Mouse (Mus musculus): ENCODE data around the gene Adgrl1.

The Adgrl1 gene

DNA sequence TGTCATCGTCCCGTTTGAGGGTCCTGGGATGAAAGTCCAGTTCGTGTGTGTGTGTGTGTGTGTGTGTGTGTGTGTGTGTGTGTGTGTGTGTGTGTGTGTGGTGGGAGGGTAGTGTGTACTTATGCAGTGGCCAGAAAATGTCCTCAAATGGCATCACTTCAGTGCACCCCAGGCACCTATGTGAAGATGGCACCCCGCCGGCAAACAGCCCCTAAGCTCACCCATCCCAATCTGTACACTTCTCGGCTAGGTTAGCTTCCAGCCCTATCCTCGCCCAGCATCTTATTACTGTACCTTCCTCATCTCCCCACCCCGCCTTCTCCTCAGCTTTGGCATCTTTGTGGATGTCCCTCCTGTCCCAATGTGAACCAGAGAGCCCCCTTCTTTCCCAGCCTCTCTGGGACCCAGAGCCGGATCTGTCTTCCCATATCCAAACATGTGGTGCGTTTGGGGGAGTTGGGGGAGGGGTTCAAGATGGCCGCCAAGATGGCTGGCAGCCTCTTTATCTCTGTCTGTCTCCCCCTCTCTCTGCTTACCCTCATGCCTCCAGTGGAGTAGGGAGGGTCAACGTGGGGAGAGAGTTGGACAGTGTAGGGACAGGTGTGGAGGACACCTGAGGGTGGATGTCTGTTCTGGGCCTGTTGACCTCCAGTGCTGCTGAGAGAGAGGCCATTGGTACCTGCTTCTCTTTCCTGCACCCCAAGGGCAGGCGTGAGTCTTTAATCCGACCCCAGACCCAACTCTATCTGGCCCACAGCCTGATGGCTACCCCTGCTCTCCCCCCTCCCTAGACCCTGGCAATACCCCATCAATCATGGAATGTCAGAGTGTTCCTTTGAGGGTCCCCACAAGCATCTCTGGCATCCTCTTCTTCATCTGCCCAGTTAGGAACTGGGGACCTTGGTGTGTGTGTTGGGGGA lies 1.9 kb downstream of the Adgrl1 start:
- DNase-seq (ENCODE audit: low spot score) = no peak

DNA sequence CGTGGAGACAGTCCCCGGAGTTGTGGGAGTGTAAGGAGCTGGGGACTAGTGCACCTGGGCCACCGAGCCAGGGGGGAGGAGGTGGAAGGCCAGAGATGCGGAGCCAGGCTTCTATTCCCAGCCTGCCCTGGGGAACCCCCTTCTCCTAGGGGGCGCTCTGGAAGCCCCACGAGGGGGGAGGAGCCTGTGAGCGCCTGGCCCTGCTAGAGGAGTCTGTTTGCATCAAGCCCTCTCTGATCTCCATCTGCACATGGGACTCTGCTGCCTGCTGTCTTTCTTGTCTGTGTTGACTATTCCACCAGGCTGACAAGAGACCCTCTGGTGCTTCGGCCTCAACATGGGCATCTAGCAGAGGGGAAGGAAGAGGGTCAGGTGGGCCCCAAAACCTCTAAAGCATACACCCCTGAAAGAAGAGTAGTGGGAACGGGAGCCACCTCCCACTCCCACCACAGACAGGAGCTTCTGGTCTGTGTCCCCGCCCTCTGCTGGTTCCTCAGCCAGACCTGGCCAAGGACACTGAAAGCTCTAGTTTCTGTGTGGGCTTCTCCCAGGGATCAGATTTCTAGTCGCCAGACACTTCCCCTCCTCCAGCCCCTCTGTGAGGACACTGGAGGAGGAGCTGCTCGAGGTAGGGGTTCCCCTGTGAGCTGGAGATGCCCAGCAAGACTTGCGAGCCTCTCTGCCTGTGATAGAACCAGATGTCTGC lies 3.2 kb downstream of the Adgrl1 start:
- DNase-seq (ENCODE audit: low spot score) = no peak

DNA sequence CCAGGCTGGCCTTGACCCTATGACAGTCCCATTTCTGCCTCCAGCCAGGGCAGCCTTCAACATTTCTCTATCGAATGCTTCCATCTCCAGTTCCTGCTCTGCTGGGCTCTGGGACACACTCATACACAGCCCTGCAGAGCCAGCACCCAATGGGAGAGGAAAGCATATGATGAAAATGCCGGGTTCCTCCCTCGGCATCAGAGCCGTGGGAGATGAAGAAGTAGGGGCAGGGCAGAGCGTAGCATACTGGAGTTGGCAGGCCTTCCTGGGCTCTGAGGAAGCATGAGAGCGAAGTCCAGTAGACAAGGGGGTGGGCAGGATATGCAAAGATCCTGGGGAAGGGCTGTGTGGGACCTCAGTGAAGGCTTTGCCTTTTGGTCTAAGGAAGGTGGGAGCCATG lies 8.7 kb downstream of the Adgrl1 start:
- DNase-seq (ENCODE audit: low spot score) = no peak

DNA sequence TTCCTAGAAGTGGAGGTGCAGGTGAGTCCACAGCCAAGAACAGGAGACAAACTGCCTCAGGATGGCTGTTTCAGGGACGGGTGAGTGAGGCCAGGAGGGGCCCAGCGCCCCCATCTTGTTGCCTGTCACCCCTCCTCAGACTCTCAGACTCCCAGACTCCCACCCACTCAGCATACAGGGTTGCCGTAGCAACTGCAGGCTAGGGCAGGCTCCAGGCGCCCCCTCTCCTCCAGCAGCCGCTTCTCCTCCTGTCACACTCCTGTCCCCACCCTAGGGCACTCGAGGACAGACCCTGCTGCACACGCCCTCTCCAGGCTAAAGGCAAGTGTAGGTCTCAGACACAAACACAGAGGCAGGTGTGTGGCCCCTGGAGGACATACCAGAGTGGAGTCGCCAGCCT lies 9.4 kb downstream of the Adgrl1 start:
- DNase-seq (ENCODE audit: low spot score) = no peak

DNA sequence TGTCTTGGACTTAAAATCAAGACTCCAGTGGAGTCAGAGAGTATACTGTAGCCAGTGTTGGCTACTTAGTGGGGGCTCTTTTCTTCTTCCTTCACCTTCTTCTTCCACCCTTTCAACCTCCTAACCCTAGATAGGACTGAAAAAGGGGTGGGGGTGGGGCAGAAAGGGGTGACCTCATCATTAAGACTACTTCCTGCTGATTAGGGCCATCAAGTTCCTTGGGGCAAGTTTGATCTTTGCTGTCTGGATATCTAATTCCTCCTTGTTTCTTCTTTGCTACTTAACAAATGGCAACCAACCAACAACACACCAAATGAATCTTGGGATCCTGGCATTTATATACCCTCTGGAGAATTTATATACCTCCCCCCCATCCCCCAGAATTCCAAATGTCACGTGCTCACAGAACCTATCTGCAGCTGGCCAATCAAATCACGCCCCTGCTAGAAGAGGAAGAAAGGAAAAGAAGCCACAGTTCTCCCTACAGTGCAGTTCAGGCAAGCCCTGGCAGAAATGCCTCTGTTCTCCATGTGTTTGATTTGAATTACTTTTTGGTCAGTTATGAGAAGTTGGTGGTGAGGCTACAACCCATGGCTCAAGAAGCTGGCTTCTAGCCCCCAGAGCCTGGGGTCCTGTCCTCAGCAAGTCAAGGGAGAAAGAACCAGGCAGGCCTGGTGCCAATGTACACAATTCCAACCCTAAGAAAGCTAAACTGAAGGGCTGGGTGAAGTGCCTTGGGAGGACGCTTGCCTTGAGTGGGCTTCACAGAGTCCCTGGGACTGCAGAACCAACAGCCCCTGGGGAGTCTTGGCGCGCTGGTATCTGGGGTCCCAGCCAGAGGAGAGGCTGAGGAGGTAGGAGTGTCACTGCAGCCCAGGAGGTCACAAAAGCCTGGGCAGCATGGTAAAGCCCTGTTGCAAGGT lies 12.2 kb downstream of the Adgrl1 start:
- no peak for DNase-seq (ENCODE audit: low spot score)

DNA sequence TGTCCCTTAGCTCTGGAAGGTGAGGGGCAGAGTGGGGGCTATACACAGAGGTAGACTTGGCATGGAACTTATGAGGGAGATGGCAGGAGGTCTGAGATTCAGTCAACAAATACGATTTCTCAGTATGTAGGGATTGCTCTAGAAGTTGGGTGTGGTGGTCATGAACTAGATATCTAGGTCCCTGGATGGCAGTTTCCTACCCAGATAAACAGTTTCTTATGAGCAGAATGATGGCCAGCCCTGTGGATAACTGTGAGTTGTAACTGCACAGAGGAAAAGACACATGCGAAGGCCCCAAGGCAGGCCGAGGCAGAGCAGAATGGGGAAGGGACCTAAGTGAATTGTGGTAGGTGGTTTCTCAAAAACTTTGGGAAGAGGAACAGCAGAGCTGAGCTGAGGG lies 14.3 kb downstream of the Adgrl1 start:
- DNase-seq (ENCODE audit: low spot score) = no peak

DNA sequence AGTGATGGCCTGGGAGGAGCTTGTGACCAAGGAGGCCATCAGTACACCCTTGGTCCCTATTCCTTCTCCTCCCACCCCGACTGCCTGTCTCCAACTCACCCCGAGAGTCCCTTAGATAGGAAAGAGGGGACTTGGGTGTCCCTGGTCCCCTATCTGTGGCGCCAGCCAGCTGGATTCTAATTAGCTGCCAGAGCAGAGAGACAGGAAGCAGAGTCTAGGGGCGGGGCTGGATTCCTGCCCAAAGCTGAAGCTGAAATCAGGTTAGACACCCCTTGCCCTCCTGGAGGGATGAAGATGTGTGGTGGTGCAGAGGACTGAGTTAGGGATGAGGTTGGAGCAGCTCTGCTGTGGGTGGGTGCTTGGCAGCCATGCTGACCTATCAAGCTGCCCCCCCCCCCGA lies 15.0 kb downstream of the Adgrl1 start:
- DNase-seq (ENCODE audit: low spot score) = no peak

DNA sequence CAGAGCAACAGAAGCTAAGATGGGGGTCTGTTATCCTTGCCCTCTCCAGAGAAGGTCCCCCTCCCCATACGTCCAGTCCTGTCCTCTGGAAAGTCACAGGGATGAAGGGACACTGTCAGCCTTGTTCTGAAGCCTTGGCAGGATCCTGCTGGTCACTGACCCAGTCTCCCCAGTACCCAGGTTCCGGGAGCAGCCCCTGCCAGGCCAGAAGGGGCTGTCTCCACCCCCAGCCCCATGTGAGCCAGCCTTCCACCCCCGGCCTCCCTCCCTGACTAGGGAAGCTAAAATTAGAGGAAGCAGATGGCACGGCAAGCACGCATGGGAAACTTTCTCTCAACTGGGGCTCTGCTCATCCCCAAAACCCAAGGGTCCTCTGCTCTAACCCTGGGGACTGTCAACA lies 16.1 kb downstream of the Adgrl1 start:
- DNase-seq (ENCODE audit: low spot score) = no peak

DNA sequence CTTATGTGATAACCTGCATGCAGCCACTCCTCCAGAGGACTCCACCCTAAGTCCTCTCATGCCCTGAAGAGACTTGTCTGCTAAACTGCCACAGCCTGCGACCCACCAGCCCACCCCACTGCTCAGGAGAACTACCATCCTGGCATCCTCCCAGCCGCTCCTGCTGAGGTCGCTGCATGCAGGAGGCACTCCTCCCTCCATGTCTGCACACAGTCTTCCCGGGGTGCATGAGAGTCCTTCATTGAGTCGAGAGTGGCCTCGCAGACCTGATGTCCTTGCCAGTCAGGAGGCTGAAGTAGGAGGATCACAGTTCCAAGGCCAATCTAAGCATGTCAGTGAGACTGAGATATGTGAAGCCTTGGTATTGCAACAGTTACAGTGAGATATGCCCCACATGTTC lies 17.7 kb downstream of the Adgrl1 start:
- DNase-seq (ENCODE audit: low spot score) = no peak

DNA sequence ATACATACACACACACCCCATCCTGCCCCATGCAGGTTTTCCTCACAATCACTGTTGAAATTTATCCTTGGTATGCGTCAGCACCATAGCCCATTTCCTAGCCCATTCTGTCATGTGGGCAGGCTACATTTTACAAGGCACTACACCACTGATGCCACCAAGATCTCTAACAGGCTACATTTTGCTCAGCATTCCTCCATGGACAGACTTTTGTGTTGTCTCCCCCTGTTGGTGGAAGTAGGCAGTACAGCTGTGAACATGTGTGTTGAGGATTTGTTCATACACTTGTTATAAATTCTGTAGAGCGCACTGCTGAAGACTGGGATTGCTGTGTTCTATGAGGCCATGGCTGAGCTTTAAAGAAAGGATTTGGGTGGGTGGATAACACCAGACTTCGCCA lies 21.7 kb downstream of the Adgrl1 start:
- DNase-seq (ENCODE audit: low spot score) = peak; percentile 92

DNA sequence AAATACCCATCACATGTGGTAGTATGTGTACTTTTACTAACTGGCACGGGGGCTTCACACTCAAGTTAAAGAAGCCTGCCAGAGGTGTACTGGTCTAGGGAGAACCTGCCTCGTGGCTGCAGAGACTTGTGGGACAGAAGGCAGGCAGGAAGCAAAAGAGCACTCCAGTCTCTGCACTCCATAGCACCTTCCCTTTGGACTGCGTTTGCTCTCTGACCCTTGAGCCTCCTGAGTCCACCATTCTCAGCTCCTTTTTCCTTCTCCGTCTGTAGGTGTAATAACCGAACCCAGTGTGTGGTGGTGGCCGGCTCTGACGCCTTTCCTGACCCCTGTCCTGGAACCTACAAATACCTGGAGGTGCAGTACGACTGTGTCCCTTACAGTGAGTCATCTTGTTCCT lies 22.8 kb downstream of the Adgrl1 start:
- no peak for DNase-seq (ENCODE audit: low spot score)

DNA sequence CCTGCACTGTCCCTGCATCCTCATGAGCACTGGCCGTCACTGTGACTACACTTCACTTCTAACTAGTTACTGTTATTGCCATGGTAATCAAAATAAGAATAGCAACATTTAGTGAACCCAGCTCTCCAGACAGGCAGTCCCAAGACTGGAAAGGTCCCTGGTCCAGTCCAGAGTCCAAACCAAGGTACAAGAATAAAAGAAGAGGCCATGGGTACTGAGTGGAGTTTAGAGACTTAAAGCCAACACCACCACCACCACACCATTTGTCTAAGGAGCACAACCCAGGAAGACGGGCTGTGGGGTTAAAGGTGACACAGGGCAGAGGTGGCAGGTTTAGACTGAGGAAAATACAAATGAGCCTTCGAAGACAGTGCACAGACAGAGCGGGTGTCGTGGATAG lies 24.7 kb downstream of the Adgrl1 start:
- DNase-seq (ENCODE audit: low spot score) = no peak

DNA sequence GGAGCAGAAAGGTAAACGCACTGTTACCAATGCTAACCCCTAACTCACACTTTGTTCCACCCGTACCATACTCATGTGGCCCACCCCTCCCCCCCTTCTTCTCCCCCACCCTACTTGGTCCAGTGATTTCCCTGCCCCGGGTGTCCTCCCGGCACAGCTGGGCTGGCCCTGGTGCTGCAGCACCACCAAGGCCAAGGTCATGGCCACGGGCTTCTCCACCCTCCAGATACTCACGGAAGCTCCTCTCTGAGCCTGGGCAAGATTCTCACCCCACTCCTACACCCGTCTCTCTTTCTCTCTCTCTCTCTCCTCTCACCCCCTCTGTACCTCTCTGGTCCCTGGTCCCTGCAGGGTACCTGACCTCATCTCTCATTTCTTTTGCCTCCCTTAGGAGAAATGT lies 26.4 kb downstream of the Adgrl1 start:
- DNase-seq (ENCODE audit: low spot score) = no peak

DNA sequence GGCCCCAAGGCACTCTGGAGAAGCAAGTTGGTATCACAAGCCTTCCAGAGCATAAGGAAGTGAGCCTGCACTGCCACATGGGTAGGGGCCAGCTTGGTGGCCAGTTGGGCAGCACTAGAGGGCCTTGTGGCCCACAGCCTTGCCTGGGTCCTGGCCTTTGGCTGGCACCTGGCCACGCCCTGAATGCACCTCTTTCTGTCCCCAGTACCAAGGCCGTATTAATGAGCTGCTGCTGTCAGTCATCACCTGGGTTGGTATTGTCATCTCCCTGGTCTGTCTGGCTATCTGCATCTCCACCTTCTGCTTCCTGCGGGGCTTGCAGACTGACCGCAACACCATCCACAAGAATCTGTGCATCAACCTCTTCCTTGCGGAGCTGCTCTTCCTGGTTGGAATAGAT lies 34.3 kb downstream of the Adgrl1 start:
- DNase-seq (ENCODE audit: low spot score) = no peak

DNA sequence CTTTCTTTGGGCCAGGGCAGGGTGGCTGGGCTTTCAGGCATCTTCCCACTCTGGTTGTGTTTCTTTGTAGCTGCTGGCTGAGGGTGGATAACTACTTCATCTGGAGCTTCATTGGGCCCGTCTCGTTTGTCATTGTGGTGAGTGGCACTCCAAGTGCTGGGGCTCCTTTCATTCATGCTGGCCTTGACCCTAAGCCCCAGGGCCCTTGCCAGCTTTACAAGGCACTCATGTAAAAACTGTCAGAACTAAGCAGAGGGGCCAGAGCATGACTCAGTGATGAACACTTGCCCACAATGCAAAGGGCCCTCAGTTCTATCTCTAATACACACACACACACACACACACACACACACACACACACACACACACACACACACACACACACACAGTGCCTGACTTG lies 35.1 kb downstream of the Adgrl1 start:
- no peak for DNase-seq (ENCODE audit: low spot score)

DNA sequence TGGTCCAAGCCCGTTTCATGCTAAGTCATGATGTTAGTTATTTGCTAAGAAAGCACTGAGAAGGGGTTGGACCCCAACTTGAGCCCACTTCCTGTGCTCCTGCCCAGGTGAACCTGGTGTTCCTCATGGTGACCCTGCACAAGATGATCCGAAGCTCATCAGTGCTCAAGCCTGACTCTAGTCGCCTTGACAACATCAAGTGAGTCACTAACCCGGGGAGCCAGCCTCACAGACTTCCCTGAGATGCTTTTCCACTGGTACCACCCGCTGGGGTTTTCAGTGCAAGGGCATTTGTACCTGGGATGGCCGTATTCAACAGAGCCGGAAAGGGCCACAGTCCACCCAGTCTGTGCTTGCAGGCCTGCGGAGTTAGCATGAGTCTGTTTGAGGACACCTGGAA lies 35.5 kb downstream of the Adgrl1 start:
- DNase-seq (ENCODE audit: low spot score) = no peak

DNA sequence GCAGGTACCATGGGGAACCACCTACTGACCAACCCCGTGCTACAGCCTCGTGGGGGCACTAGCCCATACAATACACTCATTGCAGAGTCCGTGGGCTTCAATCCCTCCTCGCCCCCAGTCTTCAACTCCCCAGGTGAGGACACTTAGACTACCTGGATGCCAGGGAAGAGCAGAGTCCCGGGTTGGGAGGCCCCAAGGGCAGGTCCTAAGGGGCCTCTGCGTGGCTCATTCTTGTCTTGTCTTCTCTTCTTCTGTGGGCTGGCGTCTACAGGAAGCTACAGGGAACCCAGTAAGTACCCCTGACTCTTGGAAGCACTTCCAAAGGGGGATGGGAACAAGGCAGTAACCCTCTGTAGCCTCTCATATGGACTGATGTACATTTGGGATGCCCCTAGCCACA lies 37.7 kb downstream of the Adgrl1 start:
- DNase-seq (ENCODE audit: low spot score) = no peak

DNA sequence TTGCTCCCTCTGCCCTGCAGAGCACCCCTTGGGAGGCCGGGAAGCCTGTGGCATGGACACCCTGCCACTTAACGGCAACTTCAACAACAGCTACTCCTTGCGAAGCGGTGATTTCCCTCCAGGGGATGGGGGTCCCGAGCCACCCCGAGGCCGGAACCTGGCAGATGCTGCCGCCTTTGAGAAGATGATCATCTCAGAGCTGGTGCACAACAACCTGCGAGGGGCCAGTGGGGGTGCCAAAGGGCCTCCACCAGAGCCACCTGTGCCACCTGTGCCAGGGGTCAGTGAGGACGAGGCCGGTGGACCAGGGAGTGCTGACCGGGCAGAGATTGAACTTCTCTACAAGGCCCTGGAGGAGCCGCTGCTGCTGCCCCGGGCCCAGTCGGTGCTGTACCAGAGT lies 38.4 kb downstream of the Adgrl1 start:
- no peak for DNase-seq (ENCODE audit: low spot score)

DNA sequence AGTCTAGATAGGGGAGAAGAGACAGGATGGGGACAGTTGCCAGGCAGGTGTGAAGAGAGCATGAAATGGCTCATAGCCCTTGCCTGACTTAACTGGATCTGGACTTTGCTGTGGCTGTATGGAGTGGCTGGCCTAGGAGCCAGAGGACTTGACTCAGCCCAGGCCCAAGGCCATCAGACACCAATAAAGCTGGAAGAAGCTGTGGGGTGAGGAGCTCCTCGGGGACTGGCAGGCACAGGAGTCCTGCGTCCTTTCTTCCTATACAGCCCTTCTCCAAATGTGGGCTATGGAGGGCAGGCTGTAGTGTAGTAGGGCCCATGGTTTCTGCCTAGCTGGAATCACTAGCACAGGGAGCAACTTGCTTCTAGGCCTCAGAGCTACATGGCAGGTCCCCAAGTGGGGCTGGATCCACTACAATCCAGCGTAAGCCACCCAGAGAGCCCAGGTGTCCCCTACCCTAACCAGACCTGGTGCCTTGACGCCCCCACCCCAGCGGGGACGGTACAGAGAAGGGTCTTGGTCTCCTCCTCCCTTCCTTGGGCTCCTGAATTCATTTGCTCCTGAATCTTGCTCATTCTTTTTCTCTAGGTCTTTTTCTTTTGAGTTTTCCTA lies 41.3 kb downstream of the Adgrl1 start:
- no peak for DNase-seq (ENCODE audit: low spot score)

DNA sequence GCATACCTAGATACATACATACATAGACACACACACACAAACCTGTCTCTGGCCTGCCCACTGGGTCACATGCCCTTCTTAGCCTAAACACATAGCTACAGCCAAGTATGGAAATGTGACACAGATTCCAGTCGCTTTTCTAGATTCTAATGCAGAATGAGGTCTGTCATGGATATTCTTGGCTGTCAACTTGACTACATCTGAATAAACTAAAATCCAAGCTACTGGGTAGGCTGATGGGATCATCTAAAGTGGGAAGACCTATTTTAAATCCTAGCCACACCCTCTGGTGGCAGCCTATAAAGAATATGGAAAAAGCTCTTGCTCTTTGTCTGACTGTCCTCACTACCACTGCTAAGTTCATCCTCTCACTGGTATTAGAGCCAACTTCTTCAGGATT lies 42.5 kb downstream of the Adgrl1 start:
- DNase-seq (ENCODE audit: low spot score) = no peak

DNA sequence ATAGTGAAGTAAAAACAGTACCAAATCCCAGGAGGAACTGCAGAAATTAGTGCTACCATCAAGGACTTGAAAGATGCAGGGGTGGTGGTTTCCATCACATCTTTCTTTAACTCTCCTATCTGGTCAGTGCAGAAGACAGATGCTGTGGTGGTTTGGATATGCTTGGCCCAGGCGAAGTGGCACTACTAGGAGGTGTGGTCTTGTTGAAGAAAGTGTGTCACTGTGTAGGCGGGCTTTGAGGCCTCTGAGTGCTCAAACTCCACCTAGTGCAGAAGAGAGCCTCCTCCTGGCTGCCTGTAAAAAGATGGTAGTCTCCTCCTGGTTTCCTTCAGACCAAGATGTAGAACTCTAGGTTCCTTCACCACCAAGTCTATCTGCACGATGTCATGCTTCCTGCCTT lies 45.6 kb downstream of the Adgrl1 start:
- no peak for DNase-seq (ENCODE audit: low spot score)

DNA sequence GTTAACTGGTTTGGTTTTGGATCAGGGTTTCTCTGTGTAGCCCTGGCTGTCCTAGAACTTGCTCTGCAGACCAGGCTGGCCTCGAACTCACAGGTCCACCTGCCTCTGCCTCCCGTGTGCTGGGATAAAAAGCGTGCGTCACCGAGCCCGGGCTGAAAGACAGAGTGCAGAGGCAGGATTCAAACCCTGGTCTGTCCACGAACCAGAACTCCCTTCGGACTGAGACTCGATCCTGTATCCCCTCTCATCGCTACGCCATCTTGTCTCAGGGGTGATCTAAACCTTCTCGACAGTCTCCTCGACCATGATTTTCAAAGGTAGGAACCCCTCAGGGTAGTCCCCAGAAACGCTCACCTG lies 54.8 kb downstream of the Adgrl1 start:
- no peak for DNase-seq (ENCODE audit: low spot score)

Data from layer of hippocampus, adult 9-10 months (tissue).